Mouse (Mus musculus): Measurements from ENCODE around the gene Gm4778. TPM values are rescaled to one million over a fixed set of nuclear protein-coding genes. Genes with fewer than 3 reads are reported as not detected.

Gene Gm4778
- polyA plus RNA-seq (2014; fragmentation: Illumina TruSeq; extraction: RNeasy Lipid Tissue Mini Kit (QIAGEN cat#74804); ENCODE audit: low read depth, low replicate concordance) = not detected

DNA sequence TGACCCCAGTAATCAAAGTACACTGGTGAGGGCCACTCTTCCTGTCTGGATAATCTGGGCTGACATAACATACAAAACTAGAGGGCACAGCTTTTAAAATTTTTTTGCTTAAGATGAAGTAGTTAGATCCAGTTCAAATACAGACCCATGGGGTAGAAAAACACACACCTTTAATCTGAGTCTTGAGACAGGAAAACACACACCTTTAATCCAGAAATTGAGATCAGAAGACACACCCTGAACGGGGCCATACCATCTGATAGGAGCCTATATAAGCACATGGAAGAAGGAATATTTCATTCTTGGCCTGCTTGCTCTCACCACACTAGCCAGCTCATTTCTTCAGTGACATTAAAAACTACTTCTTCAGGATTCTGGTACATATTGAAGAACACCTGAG lies at the start of gene Gm4778:
Gm4778 (plus strand) TSS at position 301 of the 400 bp plus-strand sequence.

DNA sequence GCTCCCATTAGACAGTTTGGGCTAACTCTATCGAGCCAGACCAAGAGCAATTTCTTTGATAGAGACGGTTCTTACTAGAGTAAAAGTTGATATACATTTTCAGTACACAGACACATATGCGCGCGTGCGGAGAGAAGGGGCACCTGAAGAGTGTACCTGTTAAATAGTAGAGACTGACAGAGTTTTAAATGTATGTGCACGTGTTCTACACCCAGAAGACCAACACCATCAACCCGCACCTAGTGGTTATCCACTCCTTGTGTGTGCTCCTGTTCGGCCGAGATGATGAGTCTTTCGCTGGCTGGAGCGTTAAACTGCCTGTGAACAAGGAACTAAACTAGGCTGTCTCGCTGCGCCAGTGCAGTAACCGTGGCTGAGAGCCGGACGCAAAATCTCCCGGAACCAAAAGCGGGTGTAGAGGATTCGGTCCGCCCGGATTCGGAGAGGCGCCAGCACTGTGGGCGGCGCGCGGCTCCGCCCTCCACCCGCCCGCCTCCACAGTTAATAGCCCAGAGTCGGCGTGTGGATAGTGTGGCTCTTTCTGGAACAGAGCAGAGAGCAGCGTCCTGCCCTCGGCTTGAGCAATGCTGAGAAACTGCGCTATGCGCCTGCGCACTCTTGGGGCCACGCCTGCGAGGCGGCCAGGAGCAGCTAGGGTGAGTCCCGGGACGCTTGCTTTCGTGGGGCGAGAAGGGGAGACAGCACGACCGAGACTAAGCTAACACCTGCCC lies 46.0 kb downstream of the Gm4778 start, which contains the start of gene Them4:
Them4 (plus strand) TSS at position 457 of the 731 bp plus-strand sequence.

Other genes with a start within 250 kb of the Gm4778 start
- not detected for gene Gm9125, start 209.2 kb upstream of the Gm4778 start, polyA plus RNA-seq (2014; fragmentation: Illumina TruSeq; extraction: RNeasy Lipid Tissue Mini Kit (QIAGEN cat#74804); ENCODE audit: low read depth, low replicate concordance)
- gene Gm10697, start 191.4 kb upstream of the Gm4778 start, polyA plus RNA-seq (2014; fragmentation: Illumina TruSeq; extraction: RNeasy Lipid Tissue Mini Kit (QIAGEN cat#74804); ENCODE audit: low read depth, low replicate concordance) = not detected
- not detected for gene Gm10696, start 85.8 kb upstream of the Gm4778 start, polyA plus RNA-seq (2014; fragmentation: Illumina TruSeq; extraction: RNeasy Lipid Tissue Mini Kit (QIAGEN cat#74804); ENCODE audit: low read depth, low replicate concordance)
- 0.69 TPM for gene Gm5286, start 67.3 kb upstream of the Gm4778 start, polyA plus RNA-seq (2014; fragmentation: Illumina TruSeq; extraction: RNeasy Lipid Tissue Mini Kit (QIAGEN cat#74804); ENCODE audit: low read depth, low replicate concordance)
- 45.5 TPM for gene Them4, start 46.1 kb downstream of the Gm4778 start, polyA plus RNA-seq (2014; fragmentation: Illumina TruSeq; extraction: RNeasy Lipid Tissue Mini Kit (QIAGEN cat#74804); ENCODE audit: low read depth, low replicate concordance)
- not detected for gene Them5, start 78.1 kb downstream of the Gm4778 start, polyA plus RNA-seq (2014; fragmentation: Illumina TruSeq; extraction: RNeasy Lipid Tissue Mini Kit (QIAGEN cat#74804); ENCODE audit: low read depth, low replicate concordance)
- not detected for gene C2cd4d, start 98.4 kb downstream of the Gm4778 start, polyA plus RNA-seq (2014; fragmentation: Illumina TruSeq; extraction: RNeasy Lipid Tissue Mini Kit (QIAGEN cat#74804); ENCODE audit: low read depth, low replicate concordance)
- gene Rorc, start 108.8 kb downstream of the Gm4778 start, polyA plus RNA-seq (2014; fragmentation: Illumina TruSeq; extraction: RNeasy Lipid Tissue Mini Kit (QIAGEN cat#74804); ENCODE audit: low read depth, low replicate concordance) = 1.8 TPM
- gene Lingo4, start 134.5 kb downstream of the Gm4778 start, polyA plus RNA-seq (2014; fragmentation: Illumina TruSeq; extraction: RNeasy Lipid Tissue Mini Kit (QIAGEN cat#74804); ENCODE audit: low read depth, low replicate concordance) = not detected
- gene Tdrkh, start 149.2 kb downstream of the Gm4778 start, polyA plus RNA-seq (2014; fragmentation: Illumina TruSeq; extraction: RNeasy Lipid Tissue Mini Kit (QIAGEN cat#74804); ENCODE audit: low read depth, low replicate concordance) = 75.8 TPM
- gene Mrpl9, start 179.3 kb downstream of the Gm4778 start, polyA plus RNA-seq (2014; fragmentation: Illumina TruSeq; extraction: RNeasy Lipid Tissue Mini Kit (QIAGEN cat#74804); ENCODE audit: low read depth, low replicate concordance) = 16.2 TPM
- 1,974 TPM for gene Oaz3, start 179.9 kb downstream of the Gm4778 start, polyA plus RNA-seq (2014; fragmentation: Illumina TruSeq; extraction: RNeasy Lipid Tissue Mini Kit (QIAGEN cat#74804); ENCODE audit: low read depth, low replicate concordance)
- gene Celf3, start 214.3 kb downstream of the Gm4778 start, polyA plus RNA-seq (2014; fragmentation: Illumina TruSeq; extraction: RNeasy Lipid Tissue Mini Kit (QIAGEN cat#74804); ENCODE audit: low read depth, low replicate concordance) = 5.2 TPM
- gene Riiad1, start 216.3 kb downstream of the Gm4778 start, polyA plus RNA-seq (2014; fragmentation: Illumina TruSeq; extraction: RNeasy Lipid Tissue Mini Kit (QIAGEN cat#74804); ENCODE audit: low read depth, low replicate concordance) = 300 TPM

Data from testis, adult 10 weeks (tissue).